Mouse (Mus musculus) myocyte (in vitro differentiated cells): ENCODE measurements around the gene Fgf8. TPM values are rescaled to one million over a fixed set of nuclear protein-coding genes. Genes with fewer than 3 reads are reported as not detected.

Source experiments
- H3K27me3 ChIP-seq: one replicate; pipeline ENCODE4 v1.6.1; 2011; ENCODE audit not compliant: control insufficient read depth, insufficient read depth, insufficient read length
- H3K36me3 ChIP-seq: one replicate; pipeline ENCODE4 v1.6.1; 2011; ENCODE audit not compliant: control insufficient read depth, insufficient read depth
- H3K4me2 ChIP-seq: one replicate; pipeline ENCODE4 v1.6.1; 2011; ENCODE audit warnings: low read depth, control low read depth
- H3K4me3 ChIP-seq: one replicate; pipeline ENCODE4 v1.5.1; 2011; ENCODE audit warnings: mild to moderate bottlenecking, control low read depth, moderate library complexity
- H3K79me2 ChIP-seq: one replicate; pipeline ENCODE4 v1.6.1; 2011; ENCODE audit not compliant: control insufficient read depth, insufficient read depth
- H3ac ChIP-seq: one replicate; pipeline ENCODE4 v1.6.1; 2011; ENCODE audit not compliant: control insufficient read depth, insufficient read length
- CEBPB ChIP-seq: IDR thresholded peaks from 2 replicates; pipeline ENCODE4 v1.6.1; 2011; ENCODE audit warnings: mild to moderate bottlenecking, moderate library complexity; ENCODE audit not compliant: poor library complexity, insufficient read depth, severe bottlenecking
- E2F4 ChIP-seq: IDR thresholded peaks from one replicate; pipeline ENCODE4 v1.6.1; 2011; ENCODE audit warnings: mild to moderate bottlenecking, control low read depth, moderate library complexity; ENCODE audit not compliant: insufficient read depth
- MAX ChIP-seq: IDR thresholded peaks from one replicate; pipeline ENCODE4 v1.6.1; 2011; ENCODE audit warnings: low read depth, mild to moderate bottlenecking, control low read depth
- MYOD1 ChIP-seq, 3 experiments: IDR thresholded peaks; one replicate each; pipeline ENCODE4 v1.6.1; 2011; ENCODE audit warnings: control low read depth in 2 of 3, low read depth in 2 of 3, mild to moderate bottlenecking in 2 of 3, moderate library complexity in 1 of 3; ENCODE audit not compliant: insufficient read length in 2 of 3, control insufficient read depth in 1 of 3
- MYOG ChIP-seq, 3 experiments: IDR thresholded peaks; one replicate each; pipeline ENCODE4 v1.6.1; 2011; ENCODE audit warnings: control low read depth in 2 of 3, low read depth in 2 of 3, mild to moderate bottlenecking in 2 of 3; ENCODE audit not compliant: insufficient read length in 2 of 3, control insufficient read depth in 1 of 3, insufficient read depth in 1 of 3
- POLR2A ChIP-seq: IDR thresholded peaks from one replicate; pipeline ENCODE4 v1.6.1; 2011; ENCODE audit warnings: low read depth, mild to moderate bottlenecking, control low read depth, moderate library complexity; ENCODE audit not compliant: insufficient read length
- POLR2AphosphoS2 ChIP-seq: IDR thresholded peaks from one replicate; pipeline ENCODE4 v1.6.1; 2011; ENCODE audit warnings: low read depth, control low read depth; ENCODE audit not compliant: insufficient read length
- REST ChIP-seq: IDR thresholded peaks from one replicate; pipeline ENCODE4 v1.6.1; 2011; ENCODE audit warnings: mild to moderate bottlenecking, control low read depth, moderate library complexity; ENCODE audit not compliant: insufficient read depth, insufficient read length
- SRF ChIP-seq: IDR thresholded peaks from one replicate; pipeline ENCODE4 v1.6.1; 2011; ENCODE audit warnings: low read depth; ENCODE audit not compliant: control insufficient read depth, insufficient read length
- TCF12 ChIP-seq: IDR thresholded peaks from one replicate; pipeline ENCODE4 v1.6.1; 2011; ENCODE audit warnings: mild to moderate bottlenecking, control low read depth; ENCODE audit not compliant: poor library complexity, insufficient read depth, severe bottlenecking
- TCF3 ChIP-seq: IDR thresholded peaks from one replicate; pipeline ENCODE4 v1.6.1; 2011; ENCODE audit warnings: low read depth, control low read depth; ENCODE audit not compliant: insufficient read length
- USF1 ChIP-seq: IDR thresholded peaks from one replicate; pipeline ENCODE4 v1.6.1; 2011; ENCODE audit warnings: low read depth, mild to moderate bottlenecking, control low read depth, moderate library complexity
- polyA plus RNA-seq: library from polyadenylated mRNA; unstranded; fragments of >200 nt; fragmentation: generic; extraction: Trizol; gene quantifications from one replicate; pipeline ENCODE4 v1.2.1, GENCODE M21; 2012; ENCODE audit warnings: missing spikeins

The Fgf8 gene
- polyA plus RNA-seq, 1 experiment, result not detected

GRCm38 (mm10) chr19:45736241-45736640 lies 6.5 kb downstream of the Fgf8 start:
- peaks cover 54% of the 10 kb centered on the region for H3K27me3 ChIP-seq
- H3K4me2 ChIP-seq, result no peak overlapping the region
- H3ac ChIP-seq, result no peak overlapping the region
- no peaks in the 10 kb centered on the region for H3K79me2 ChIP-seq
- H3K36me3 ChIP-seq, result no peaks in the 10 kb centered on the region
- no peak overlapping the region for H3K4me3 ChIP-seq
- no peak for TF ChIP-seq CEBPB
- no peak for TF ChIP-seq POLR2A
- TF ChIP-seq USF1, result no peak
- no peak for TF ChIP-seq TCF3
- TF ChIP-seq E2F4, result no peak
- TF ChIP-seq POLR2AphosphoS2, result no peak
- no peak for TF ChIP-seq SRF
- no peak for TF ChIP-seq MYOD1 (IDR thresholded peaks at IDR 0.05; ENCODE audit: control insufficient read depth in 1 of 3, insufficient read length in 2 of 3, low read depth in 2 of 3)
- TF ChIP-seq REST, result no peak

GRCm38 (mm10) chr19:45734762-45735161 lies 8.0 kb downstream of the Fgf8 start:
- Histone ChIP-seq H3ac (no peak overlapping the region), H3K4me2 (no peak overlapping the region), H3K27me3 (peaks cover 62% of the 10 kb centered on the region), H3K36me3 (no peaks in the 10 kb centered on the region), H3K4me3 (no peak overlapping the region), H3K79me2 (no peaks in the 10 kb centered on the region)
- TF ChIP-seq CEBPB (no peak), USF1 (no peak), E2F4 (no peak), REST (no peak), TCF3 (no peak), MYOG (IDR thresholded peaks at IDR 0.05; ENCODE audit: control insufficient read depth in 1 of 3, insufficient read depth in 1 of 3, insufficient read length in 2 of 3, low read depth in 2 of 3) (no peak), MYOD1 (IDR thresholded peaks at IDR 0.05; ENCODE audit: control insufficient read depth in 1 of 3, insufficient read length in 2 of 3, low read depth in 2 of 3) (no peak), POLR2AphosphoS2 (no peak), TCF12 (no peak), MAX (no peak), SRF (no peak)

GRCm38 (mm10) chr19:45734191-45734590 lies 8.5 kb downstream of the Fgf8 start:
- Histone ChIP-seq H3K27me3 (peaks cover 59% of the 10 kb centered on the region), H3K79me2 (no peaks in the 10 kb centered on the region), H3K4me2 (no peak overlapping the region), H3K36me3 (no peaks in the 10 kb centered on the region), H3ac (no peak overlapping the region), H3K4me3 (no peak overlapping the region)
- TF ChIP-seq POLR2A, result no peak
- TF ChIP-seq TCF3, result no peak

GRCm38 (mm10) chr19:45733564-45733963 lies 9.2 kb downstream of the Fgf8 start:
- Histone ChIP-seq H3ac (no peak overlapping the region), H3K4me2 (no peak overlapping the region), H3K4me3 (no peak overlapping the region), H3K79me2 (no peaks in the 10 kb centered on the region), H3K36me3 (no peaks in the 10 kb centered on the region), H3K27me3 (peaks cover 59% of the 10 kb centered on the region)
- no peak for TF ChIP-seq USF1
- TF ChIP-seq SRF, result no peak
- TF ChIP-seq POLR2AphosphoS2, result no peak
- no peak for TF ChIP-seq TCF12
- TF ChIP-seq MAX, result no peak
- no peak for TF ChIP-seq POLR2A
- no peak for TF ChIP-seq CEBPB
- no peak for TF ChIP-seq TCF3
- no peak for TF ChIP-seq REST
- no peak for TF ChIP-seq E2F4
- TF ChIP-seq MYOD1 (IDR thresholded peaks at IDR 0.05; ENCODE audit: control insufficient read depth in 1 of 3, insufficient read length in 2 of 3, low read depth in 2 of 3), result no peak
- TF ChIP-seq MYOG (IDR thresholded peaks at IDR 0.05; ENCODE audit: control insufficient read depth in 1 of 3, insufficient read depth in 1 of 3, insufficient read length in 2 of 3, low read depth in 2 of 3), result no peak

GRCm38 (mm10) chr19:45731658-45732057 lies 11.1 kb downstream of the Fgf8 start:
- TF ChIP-seq REST, result no peak
- TF ChIP-seq POLR2AphosphoS2, result no peak
- TF ChIP-seq MYOD1 (IDR thresholded peaks at IDR 0.05; ENCODE audit: control insufficient read depth in 1 of 3, insufficient read length in 2 of 3, low read depth in 2 of 3), result no peak
- no peak for TF ChIP-seq TCF3
- no peak for TF ChIP-seq CEBPB
- no peak for TF ChIP-seq TCF12
- Histone ChIP-seq H3K4me2 (no peak overlapping the region), H3K4me3 (no peak overlapping the region), H3K79me2 (no peaks in the 10 kb centered on the region), H3K27me3 (peaks cover 61% of the 10 kb centered on the region), H3K36me3 (no peaks in the 10 kb centered on the region), H3ac (no peak overlapping the region)
